Mouse (Mus musculus) retina, postnatal 7 days (tissue): ENCODE measurements around the gene Disc1.
A peak's percentile ranks its signal among the peaks of the same experiment; 100 is the strongest.

Source experiments
- DNase-seq: peaks from one replicate; pipeline ENCODE4 v3.0.0-alpha.2; 2012; ENCODE audit warnings: low read depth, low spot score

Disc1 gene

DNA sequence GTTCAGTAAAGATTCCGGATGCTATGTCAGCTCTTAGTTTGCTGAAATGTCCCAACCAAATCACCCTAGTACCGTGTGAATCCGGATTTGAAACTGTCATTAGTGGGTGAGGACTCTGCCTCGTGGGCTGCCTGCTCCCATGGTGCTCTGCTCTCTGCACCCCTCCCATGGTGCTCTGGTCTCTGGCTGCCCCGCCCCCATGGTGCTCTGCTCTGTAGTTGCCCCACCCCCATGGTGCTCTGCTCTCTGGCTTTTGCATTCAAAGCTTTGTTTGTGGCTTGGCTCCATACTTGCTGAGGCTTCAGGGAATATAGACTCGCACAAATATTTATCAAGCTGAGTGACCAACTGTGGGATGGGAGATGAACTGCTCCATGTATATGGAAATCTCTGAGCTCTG, 123.1 kb downstream of the Disc1 start:
- DNase-seq: no peak

DNA sequence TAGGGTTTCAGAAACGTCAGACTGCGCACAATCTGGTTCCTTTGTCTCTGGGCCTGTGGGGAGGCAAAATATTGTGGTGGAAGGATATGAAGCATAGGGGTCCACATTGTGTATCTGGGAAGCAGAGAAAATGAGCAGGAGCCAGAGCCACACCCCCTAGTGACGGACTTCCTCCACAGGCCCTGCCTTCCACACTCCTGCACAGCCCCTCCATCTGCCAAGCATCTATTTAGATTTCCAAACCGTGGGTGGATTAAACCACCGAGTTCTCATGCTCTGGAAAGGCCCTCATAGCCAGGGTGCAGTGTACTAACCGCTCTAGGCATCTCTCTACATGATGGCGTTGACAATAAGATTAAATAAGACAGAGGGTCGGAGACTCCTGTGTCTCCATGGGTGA, 124.0 kb downstream of the Disc1 start:
- no peak for DNase-seq

DNA sequence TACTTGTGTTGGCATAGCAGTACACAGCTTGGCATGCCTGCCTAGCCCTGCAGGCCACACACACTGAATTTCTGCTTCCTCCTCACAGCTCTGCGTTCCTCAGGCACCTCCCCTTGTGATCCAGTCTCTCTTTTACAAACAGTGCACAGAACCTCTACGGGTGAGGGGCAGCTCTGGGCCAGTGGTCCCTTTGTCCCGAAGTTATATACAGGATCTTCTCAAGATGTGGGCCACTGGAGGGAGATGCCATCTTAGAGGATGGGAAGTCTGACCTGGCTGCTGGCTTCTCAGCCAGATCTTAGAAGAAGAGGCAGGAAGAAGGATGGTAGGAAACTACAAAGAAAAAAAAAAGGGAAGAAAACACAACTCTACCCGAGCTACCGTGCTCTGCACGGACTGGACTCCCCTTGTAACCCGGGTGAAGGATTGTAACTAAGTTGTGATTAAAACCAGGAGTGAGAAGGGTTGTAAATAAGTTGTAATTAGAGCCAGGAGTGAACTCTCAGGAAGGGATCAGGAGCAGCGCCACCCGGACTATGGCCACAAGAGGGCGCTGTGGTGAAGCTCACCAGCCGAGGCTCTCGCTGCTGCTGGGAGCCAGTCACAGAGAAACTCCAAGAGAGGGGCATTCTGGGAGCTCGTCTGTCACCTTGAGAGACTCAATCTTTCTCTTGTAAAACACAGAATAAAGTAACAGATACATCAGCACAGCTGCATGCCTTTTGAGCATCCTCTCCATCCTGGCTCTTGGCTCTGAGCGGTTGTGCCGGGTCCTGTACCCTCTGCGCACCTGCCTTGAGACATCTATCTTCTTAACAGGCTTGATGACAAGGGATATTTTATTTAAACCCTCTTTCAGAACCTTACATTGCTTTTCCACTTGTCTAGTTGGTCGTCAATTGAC, 129.8 kb downstream of the Disc1 start:
- DNase-seq: peak; percentile 65

DNA sequence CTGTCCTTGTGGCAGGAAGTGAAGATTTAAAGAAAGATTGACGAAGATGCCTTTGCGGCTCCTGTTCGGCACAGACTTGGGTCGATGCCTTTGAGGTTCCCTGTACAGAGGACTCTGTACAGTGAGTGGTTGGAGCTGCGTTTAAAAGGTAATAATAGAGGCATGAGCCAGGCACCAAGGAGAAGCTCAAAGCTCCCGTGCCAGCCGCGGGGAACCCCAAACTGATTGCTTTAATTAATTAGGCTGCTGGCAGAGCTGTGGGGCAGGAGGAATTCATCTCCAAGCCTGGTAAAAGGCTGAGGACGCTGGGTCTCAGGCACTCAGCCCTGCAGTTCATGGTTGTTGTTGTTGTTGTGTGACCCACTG, 130.4 kb downstream of the Disc1 start:
- DNase-seq: no peak

DNA sequence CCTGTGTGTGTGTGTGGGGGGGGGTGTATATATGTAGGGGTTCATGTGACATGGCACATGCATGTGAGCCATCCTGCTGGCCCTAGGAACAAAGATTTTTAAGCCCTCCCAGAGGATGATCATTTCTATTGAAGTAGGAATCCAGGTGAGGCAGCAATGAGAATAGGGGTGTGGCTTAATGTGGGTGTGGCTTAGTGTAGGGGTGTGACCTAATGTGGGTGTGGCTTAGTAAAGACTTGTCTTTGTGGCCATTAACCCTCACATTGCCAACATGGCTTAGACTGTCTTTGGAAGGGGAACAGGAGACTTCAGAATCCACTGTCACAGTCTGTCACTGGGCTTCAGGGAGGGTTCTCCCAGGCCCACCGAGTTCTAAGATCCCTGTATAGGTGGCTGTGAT, 130.9 kb downstream of the Disc1 start:
- DNase-seq: no peak

DNA sequence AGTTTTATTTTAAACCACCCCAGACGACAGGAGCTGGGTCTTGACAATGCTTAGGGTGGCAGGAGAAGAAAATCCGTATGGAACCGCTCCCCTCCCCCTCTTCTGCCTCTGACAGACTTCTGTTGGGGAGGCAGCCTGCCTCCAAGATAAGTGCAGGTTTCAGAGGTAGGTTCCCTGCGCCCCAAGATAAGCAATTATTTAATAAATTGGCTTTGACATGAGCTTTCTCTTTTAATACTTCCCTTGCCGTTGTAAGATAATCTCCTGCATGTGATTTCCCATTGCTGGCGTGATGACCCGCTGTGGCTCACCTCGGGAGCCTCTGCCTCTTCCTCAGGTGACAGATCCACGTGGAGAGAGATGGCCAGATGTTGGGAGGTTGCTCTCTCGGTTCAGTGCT, 133.0 kb downstream of the Disc1 start:
- DNase-seq: no peak

DNA sequence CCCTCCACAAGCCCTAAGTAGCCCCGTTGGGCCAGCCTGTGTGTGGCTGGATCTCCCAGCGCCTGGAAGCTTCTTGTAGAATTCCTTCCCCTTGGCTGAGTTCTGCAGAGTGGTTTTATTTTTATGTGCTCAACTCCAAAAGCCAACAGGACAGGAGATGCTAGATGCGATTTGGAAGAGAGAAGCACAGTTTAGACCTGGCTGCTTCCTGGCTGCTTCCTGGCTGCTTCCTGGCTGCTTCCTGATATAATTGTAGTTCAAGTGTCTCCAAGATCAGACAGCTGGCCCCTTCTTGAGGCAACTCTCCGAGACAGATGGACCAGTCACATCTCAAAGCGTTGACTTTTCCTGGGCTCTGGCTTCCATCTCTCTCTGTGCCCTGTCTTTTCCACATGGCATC, 139.7 kb downstream of the Disc1 start:
- no peak for DNase-seq

DNA sequence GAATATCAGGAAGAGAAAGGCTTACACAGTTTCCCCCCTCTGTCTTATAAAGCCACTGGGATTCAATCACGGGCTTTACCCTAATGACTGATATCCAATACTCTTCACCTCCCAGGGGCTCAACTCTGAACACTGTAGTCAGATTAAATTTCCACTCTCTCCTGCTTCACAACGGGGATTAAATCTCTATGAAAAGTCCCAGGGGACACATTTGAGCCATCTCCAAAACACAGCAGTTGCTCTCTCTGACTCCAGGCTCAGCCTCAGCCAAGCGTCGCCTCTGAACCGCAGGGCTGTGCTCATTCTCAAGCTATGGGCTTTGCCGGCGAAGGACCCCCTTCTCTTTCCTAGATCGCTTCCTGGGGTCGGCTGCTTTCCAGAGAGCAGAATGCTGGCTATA, 141.1 kb downstream of the Disc1 start:
- DNase-seq: no peak

DNA sequence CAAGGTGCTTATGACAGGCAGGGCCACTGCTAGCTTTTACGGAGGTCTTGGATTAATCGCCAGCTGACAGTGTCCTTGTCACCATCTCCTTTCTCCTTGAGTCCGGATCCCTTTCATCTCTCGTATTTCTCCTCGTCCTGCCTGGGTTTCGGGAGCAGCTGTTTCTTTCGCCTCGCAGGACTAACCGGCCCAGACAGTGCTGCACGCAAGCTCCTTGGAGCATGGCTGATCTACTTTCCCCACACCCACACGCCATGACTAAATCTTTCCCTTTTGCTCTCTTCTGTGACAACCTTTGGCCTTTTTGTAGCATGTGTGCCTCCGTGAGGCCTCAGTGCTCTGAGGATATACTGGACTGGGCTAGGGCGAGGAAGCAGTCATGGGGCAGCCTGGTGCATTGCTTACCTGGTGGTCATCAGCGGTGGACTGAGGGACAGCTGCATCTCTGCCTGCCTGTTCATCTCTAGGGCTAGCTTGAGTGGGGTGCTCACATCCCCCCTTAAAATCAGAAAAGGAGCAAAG, 142.6 kb downstream of the Disc1 start:
- DNase-seq: no peak

DNA sequence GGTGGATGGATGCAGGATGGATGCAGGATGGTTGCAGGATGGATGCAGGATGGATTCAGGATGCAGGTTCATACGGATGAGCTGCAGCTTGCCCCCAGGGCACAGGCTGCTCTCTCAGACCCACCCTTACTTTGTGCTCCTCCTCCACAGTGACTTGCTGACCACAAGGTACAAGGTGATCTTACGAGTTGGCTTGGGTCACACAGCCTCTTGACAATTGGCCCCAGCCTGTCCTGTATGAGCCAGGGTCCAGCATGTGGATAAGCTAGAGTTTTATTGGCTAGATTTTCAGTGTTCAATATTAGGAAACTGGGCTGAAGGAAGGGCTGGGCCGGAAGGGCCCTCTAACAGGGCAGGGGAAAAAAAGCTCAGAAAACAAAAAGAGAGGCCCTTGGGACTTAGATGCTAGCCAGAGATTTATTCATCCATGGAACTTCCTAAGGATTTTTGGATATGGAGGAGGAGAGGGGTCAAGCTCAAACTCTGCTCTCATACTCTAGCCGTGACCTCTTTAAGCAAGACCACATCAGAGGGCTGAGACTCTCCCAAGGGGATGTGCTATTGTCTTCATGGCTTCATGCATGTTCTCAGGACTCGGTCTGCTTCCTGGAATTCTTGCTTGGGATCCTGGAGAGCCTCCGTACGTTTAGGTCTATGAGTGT, 143.5 kb downstream of the Disc1 start:
- no peak for DNase-seq

DNA sequence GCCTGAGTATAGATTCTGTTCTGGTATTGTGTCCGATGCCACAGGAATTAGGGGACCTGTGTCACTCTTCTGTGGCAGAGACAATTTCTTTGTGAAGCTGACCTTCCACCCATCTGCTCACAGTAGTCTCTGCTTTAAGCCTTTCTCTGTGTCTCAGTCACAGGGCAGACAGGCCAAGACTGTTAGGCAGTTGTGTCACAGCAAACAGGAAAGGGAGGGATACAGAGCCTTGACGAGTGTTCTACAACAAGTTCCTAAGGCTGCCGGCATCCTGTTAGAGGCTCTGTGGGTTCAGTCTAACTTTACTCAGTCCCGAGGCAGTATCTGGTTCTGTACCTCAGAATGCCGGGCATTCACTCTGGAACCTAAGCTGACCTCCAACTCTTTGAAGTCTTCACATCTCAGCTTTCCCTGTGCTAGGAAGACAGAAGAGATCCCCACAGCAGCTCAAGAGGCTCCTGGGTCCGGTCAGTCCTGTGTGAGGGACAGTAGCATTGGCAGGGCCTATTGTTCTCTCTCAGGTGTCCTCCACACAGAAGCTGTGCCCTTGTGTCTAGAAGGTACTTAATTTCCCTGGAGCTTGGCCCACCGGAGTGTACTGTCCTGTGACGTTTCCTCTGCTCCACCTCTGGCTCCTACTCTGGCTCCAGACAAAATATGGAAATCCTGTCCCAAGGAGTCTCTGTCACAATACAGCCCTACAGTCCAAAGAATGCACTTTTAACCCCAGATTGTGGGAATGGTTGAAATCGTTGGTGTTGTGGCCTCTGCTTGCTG, 144.6 kb downstream of the Disc1 start:
- no peak for DNase-seq

DNA sequence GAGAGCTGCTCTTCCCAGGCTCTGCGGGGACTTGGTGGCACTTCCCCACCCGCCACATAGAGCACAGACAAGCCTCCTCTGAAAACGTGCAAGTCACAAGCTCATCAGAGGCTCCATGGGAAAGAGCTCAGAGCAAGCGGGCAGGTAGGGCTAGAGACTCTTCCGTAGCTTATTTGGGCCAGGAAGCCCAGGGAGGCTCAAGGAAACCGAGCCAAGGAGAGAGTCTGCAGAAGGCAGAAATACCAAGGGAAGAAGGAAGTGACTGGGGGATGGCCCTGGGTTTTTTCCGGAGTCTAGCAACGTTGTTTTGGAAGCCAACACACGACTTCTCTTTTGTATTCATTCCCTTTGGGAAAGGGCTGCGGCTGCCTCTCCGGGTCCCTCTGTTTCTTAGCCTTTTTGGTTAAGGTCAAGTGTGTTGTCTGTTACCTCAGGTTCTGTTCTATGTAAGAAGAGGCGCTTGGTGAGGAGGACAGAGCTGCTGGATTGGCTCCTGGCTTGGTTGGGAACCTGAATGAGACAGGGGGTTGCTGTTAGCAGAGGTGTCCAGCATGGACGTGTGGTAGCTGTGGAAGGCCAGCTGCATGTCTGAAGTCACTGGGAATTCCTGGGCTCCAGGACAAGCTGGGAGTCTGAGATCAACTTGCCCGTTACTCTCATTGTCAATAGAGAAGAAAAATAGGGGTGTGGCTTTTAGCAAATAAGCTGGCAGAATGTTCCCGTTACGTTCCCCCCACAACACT, 145.4 kb downstream of the Disc1 start:
- DNase-seq: no peak

DNA sequence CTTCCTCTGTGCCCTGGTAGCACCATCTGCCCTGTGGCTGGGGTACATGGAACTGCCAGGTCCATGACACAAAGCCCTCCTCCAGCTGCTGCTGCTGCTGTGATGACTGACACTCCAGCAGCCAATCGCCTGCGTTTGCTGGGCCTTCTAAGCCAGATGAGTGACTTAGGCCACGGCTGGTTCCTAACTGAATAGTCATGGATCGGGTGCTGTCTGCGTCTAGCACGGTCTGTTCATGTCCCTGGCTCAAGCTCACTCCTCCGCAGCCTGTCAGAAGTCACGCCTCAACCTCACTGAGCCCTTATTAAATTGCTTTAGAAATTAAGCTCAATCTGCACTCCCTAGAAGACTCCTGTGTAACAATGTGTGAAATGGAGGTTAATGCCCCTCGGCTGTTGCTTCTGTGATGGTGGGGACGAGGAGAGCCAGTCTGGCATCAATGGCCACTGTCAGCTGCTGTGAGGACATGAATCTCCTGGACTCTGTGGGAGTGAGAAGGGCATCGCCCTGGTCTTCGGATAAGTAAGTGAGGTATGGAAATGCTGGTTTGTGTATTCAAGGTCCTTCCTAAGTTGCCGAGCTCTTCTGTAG, 146.4 kb downstream of the Disc1 start:
- DNase-seq: no peak

DNA sequence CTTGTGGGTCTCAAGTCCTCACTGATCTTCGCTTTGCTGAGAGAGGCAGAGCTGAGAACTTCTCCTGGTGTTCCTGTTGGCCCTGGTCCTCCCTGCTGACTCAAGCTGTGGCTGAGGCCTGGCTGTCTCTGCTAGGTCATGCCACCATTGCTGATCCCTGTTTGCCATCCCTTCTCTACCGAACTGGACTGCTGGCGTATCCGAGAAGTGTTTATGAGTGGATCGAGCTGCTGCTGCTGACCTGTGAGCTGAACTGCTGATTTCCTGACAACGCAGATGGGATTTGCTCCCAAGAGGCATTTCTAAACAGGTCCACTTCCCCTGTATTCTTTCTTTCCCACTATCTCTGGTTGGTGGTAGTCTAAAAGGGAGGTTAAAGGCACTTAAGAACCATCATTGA, 147.7 kb downstream of the Disc1 start:
- DNase-seq: no peak

DNA sequence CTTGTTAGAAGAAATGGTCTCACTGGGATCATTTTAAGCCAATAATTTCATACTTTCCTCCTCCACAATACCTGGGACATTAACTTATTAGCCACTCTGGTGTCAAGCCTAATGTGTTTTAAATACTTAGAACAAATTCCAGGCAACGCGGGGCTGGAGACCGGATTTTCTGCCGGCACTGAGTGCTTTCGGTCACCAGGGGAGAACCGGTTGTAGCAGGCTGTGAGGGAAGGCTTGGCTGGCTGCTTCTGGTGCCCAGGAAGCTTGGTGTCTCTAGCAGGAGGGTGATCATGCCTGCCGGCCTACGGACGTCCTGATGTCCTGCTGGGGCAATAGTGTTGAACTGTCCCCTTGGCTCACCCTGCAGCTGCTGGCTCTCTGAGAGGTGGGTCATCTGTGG, 149.0 kb downstream of the Disc1 start:
- no peak for DNase-seq

DNA sequence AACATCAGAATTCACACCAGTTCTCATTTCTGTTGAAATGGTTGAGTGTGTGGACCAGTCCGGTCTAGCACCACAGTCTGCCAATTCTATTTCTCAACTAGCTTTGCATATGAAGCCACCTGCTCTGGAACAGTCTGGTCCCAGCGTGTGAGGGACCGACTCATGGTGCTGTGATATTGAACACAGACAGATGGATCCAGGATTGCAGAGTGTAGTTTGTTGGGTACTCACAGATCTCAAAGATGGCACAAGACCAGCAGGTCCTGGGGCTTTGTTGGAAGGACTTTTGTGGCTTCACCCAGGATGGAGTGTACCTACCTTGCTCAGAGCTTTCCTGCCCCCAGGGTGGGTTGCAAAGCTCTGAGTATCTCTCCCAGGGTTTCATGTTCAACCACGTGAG, 151.6 kb downstream of the Disc1 start:
- no peak for DNase-seq

DNA sequence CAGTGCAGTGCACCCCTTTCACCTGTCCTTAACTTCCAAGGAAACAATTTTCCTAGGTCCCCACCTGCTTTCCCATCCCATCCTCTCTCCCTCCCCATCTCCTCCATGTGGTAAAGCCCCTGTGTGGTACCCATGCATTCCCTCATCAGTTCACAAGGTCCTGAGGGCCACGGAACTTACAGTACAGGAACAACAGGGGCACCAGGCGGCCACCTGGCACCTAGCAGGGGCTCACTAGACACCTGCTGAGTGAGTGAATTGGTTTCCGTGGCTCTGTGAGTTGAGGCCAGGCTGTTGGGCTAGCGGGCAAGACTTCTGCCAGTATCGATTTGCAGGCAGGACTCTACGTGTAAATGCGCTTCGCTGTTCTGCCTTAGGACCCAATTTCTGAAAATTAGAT, 152.4 kb downstream of the Disc1 start:
- no peak for DNase-seq

DNA sequence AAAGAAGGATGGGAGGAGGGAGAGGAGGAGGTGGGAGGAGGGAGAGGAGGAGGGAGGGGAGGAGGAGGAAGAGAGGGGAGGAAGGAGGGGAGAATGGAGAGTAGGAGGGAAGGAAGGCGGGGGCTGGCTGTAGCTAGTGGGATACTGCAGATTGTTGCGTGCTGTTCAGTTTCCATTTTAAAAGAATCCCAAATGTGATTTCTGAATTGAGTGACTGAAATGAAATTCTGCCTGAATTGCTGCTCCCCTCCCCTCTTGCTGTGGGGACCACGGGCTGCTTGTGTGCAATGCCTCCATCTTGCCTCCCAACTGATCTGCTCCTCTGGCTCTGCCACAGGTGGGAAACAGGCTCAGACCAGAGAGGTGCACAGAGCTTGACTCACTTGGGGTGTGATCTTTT, 153.0 kb downstream of the Disc1 start:
- DNase-seq: no peak

DNA sequence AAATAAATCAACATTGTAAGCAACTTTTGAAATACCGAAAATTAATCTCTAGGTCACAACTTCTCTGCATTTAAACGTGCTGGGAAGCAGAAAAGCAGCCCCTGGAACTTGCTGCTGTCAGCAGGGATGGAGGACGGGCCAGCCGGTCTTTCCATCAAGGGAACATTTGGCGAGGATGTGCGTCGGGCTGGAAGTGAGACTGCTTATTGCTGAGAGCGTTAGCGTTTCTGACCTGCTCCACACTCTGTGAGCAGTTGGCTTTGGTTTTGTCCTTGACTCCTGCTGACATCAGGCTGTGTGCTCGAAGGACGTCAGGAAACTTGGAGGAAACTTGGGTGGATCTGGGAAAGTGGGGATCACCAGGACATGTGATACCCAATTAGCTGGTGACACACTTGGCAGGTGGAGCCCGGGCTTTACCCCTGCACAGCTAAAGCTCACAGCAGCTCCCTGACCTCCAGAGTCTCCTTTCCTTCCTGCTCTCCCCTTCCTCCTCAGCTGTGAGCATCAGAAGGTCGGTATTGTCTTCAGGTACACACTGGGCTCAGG, 158.7 kb downstream of the Disc1 start:
- DNase-seq: no peak

DNA sequence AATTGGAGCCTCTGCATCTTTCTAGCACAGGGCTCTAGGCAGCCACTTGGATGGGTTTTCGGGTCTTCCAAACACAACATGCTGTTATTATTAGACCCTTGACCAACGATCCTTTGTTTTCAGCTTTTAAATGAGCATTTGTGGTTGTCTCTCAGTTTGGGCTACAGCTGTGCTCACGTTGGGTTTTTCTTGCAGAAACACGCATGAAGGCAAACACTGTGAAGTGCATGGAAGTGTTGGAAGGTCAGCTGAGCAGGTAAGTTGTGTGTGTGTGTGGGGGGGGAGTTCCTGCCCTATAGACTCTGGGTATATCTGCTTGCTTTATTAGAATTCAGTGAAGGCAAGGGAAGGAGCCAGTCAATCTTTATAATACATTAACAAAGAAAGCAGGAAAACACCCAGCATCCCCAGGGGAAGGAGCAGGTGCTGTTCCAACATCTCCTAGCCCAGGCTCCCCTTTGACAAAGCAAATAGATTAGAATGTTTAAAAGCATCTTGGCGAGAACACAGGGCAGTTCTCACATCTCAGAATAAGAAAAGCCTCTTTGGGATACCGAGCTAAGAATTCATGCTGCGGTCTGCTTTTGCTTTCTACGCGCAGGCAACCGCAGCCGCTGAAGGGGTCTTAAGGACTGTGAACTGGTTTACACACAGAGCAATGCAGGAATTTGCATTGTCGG, 164.0 kb downstream of the Disc1 start:
- DNase-seq: no peak
